Mouse (Mus musculus) gastrocnemius, postnatal 4 days (tissue): ENCODE data around the gene Ahdc1. TPM values are rescaled to one million over a fixed set of nuclear protein-coding genes. Genes with fewer than 3 reads are reported as not detected.
A peak's percentile ranks its signal among the peaks of the same experiment; 100 is the strongest.

ENCODE experiments used
- DNase-seq, 2 experiments: peaks; one replicate each; pipeline ENCODE4 v3.0.0; 2021 to 2022; ENCODE audit warnings: low spot score in 2 of 2, mixed read lengths in 2 of 2
- total RNA-seq, 2 experiments: library from RNA; stranded (reverse); gene quantifications; 2 replicates each; pipeline ENCODE4 v1.2.3; 2021

The Ahdc1 gene
- total RNA-seq, 2 experiments from 2014 or later: 107 to 112 TPM

- no peak for DNase-seq
These were observed 41.1 kb downstream of the Ahdc1 start for GRCm38 (mm10) chr4:133052029-133052745.

- DNase-seq: no peak
These were observed 42.0 kb downstream of the Ahdc1 start for GRCm38 (mm10) chr4:133052995-133053572.

DNA sequence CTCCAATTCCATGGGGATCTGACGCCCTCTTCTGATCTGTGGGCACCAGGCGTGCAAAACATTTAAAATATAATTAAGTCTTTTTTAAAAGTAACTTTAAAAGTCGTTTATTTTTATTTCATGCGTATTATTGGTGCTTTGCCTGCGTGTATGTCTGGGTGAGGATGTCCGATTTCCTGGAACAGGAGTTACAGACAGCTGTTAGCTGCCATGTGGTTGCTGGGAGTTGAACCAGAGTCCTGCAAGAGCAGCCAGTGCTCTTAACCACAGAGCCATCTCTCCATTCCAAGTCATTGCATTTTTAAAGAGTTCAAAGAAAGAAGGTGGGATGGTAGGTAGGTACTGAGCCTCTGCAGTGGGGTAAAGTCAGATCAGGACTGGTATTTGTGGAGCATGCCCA lies 43.5 kb downstream of the Ahdc1 start:
- no peak for DNase-seq

- DNase-seq: no peak
These were observed 44.3 kb downstream of the Ahdc1 start for GRCm38 (mm10) chr4:133055163-133055951.

DNA sequence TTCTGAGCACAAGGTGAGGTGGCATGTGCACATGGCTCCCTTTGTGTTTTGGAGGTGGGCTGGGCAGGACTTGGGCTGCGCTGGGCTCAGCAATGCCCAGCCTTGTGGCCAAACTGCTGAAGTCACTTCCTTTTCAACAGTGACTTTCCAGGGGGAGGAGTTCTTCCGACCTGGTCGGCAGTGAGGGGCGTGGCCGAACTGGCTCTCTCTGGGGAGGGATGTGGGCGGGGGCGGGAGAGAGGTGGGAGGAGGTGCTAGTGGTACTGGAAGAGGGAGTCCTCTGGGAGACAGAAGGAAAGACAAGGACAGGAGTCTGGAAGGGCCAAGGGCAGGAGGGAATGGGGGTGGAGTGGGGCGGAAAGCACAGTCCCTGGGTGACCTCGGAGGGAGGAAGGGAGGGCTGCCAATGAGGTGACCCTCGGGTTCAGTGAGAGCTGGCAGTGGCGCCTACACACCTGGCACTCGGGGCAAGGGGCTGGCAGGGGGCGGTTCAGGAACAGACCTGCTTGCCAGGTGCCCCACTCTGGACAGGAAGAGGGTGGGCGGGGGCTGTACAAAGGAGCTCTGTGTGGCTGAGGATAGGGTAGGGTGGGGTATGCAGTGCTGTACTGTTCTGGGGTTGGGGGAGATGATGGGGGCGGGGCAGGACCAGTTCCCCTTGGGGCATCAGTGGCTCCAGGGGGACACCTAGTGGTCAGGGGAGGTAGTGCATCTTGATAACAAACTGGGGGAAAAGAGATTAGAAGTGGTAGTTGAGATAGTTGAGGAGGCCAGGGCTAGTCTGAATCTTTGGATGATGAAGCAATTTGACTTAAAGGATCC lies 45.2 kb downstream of the Ahdc1 start:
- DNase-seq: peak; percentile 56 to 66

GRCm38 (mm10) chr4:133057389-133058122 lies 46.5 kb downstream of the Ahdc1 start:
- DNase-seq: peak in 1 of 2 experiments; percentile 56

DNA sequence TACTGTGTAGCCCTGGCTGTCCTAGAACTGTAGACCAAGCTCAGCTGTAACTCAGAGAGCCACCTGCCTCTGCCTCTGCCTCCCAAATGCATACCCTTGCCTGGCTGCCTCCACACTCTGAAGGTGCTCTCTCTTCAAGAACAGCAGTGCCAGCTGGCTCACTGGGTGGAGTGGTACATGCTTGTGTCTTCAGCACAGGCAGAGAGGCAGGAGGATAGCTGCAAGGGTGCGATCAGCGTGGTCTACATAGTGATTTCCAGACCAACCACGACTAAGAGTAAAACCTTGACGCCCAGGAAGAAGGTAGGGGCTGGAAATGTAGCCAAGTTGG lies 47.0 kb downstream of the Ahdc1 start:
- DNase-seq: no peak

- DNase-seq: no peak
These were observed 47.7 kb downstream of the Ahdc1 start for GRCm38 (mm10) chr4:133058513-133059480.

DNA sequence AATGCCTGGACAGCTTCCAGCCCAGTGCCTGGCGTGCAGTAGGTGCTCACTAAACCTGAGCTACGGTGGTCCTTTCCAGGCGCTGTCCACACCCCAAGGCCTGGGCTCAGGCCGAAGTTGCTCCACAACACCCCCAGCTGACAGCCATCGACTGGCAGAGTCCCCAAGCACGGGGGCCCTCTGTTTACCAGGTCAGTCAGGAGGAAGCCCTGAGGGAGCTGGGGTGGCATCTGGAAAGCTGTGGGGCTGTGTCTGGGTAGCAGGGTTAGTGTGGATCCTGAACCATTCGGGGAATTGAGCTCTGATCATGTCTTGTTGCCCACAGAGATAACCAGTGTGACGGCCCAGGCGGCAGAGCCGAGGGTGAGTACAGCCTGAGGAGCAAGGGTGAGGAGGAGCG lies 49.6 kb downstream of the Ahdc1 start:
- no peak for DNase-seq

GRCm38 (mm10) chr4:133061798-133062197 lies 50.7 kb downstream of the Ahdc1 start:
- DNase-seq: no peak

- DNase-seq: no peak
These were observed 51.2 kb downstream of the Ahdc1 start for GRCm38 (mm10) chr4:133062286-133062685.

GRCm38 (mm10) chr4:133063203-133063602 lies 52.1 kb downstream of the Ahdc1 start:
- DNase-seq: no peak

DNA sequence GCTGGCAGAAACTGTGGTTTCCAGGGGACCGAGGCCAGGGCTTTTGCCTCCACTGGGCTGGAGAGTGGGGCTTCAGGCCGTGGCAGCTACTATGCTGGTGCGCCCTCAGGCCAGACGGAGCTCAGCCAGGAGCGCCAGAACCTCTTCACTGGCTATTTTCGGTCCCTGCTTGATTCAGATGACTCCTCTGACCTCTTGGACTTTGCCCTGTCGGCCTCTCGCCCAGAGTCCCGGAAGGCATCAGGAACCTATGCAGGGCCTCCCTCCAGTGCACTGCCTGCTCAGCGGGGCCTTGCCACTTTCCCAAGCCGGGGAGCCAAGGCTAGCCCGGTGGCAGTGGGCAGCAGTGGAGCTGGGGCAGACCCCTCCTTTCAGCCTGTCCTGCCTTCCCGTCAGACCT lies 52.7 kb downstream of the Ahdc1 start:
- no peak for DNase-seq

GRCm38 (mm10) chr4:133064791-133065190 lies 53.7 kb downstream of the Ahdc1 start:
- no peak for DNase-seq

DNA sequence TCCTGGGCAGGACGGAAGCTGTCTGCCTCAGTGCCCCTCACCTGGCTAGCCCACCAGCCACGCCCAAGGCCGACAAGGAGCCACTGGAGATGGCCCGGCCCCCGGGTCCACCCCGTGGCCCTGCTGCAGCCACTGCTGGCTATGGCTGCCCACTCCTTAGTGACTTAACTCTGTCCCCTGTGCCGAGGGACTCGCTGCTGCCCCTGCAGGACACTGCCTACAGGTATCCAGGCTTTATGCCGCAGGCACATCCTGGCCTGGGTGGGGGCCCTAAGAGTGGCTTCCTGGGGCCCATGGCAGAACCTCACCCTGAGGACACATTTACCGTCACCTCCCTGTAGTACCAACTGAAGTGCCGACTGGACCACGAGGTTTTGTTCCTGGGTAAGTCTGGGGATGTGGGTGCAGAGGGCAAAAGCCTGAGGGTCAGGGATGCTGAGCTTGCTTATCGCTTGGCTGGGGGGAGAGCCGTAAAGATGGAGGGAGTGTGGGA lies 54.9 kb downstream of the Ahdc1 start:
- DNase-seq: no peak

DNA sequence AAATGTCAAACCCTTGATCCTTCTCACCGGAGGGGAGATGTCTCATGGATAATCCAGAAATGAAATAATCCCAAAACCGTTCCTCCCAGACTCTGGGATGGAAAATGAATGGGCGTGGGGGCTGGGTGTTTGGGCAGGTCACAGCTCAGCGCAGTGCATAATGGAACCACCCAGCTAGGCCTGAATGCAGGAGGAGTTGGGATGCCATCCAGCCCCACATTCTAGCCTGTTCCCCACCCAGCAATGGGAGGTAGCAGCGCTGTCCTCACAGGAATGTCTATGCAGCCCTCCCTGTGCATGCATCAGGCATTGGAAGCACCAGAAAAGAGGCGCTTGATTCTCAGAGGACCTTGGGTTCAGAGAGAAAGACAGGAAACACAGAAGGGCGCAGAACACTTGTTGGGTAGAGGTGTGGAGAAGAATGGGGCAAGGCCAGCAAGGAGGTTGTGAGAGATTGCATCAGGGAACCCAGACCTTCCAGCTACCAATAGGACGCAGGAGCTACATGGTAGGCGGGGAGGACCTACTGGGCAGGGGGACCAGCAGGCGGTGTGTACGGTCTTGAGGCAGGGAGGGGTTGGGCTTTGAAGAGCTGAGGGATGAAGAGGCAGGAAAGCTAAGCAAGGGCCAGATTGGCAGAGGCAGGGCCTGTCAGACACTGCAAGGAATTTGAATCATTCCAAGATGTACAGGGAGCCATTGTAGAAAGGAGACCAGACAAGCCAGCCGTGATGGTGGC lies 57.5 kb downstream of the Ahdc1 start:
- DNase-seq: peak in 1 of 2 experiments; percentile 56

DNA sequence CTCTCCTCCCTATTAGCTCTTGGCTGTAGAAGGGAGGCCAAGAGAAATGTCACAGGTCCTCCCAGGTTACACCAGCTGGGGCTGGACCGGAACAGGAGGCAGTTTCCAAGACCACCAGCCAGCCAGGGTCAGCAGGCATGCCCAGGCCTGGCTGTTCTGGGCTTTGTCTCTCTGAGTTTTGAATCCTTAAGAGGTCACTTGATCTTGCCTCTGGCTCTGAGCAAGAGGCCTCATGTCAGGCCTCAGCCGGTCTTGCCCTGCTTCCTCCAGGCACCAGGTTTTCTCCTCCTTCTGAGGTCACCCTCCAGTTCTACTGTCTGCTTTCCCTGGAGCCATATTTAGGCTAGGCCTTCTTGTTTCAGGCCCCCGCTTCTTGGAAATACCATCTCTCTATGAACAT lies 59.3 kb downstream of the Ahdc1 start:
- DNase-seq: no peak

DNA sequence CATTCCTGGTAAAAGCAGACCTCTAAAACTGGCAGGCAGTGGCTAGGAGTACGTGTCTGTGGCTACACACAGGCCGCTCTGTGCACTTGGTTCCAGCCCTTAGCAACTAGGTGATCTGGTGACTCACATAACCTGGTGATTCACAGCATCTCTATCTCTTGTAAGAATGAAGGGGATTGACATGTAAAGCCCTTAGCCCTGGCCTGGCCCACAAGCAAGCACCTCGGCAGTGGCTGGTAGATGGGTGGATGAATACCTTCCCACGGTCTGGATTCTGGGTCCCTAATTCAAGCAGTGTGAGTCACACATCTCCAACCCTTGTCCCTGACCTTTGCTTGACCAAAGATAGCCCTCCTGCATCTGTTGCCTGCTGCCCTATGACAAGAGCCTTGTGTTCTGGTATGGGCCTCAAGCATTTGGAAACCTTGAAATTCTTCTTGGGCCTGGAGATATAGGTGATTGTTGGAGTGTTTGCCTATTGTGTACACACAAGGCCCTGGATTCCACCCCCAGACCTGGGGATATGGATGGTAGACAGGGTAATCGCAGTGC lies 59.8 kb downstream of the Ahdc1 start:
- no peak for DNase-seq
